ENCODE assay signal across 8 mouse cellular contexts in the genomic region with DNA sequence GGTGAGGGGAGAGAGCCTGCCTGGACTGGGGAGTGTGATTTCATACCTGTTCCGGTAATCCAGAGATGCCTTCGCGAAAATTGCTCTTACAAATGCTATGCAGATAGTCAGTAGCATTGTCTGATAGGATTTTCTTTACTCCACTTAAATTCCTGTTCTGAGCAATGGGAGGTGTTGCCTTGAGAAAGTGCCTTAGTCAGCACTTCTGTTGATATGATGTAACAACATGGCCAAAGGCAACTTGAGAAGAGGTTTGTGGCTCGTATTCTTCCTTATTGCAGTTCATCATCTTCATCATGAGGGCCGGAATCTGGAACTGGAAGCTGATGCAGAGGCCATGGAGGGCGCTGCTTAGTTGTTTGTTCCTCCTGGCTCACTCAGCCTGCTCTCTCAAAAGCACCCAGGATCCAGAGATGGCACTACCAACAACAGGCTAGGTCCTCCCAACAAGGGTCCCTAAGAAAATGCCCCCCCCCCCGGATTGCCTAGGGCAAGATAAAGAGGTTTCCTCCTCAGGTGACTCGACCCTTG. TPM values are rescaled to one million over a fixed set of nuclear protein-coding genes. Genes with fewer than 3 reads are reported as not detected.
DNase-seq lines count a peak whose midpoint lies in the region; ATAC-seq lines count a peak whose summit lies in the region.

No protein-coding gene starts in this region.

- WGBS in kidney, embryonic 16.5 days, result 60% methylated on average over 8 of the region's 8 CpGs
- 78% methylated on average over 8 of the region's 8 CpGs for WGBS in embryonic facial prominence, embryonic 10.5 days
- WGBS in intestine, embryonic 15.5 days, result 66% methylated on average over 8 of the region's 8 CpGs

- H3K4me1 ChIP-seq in kidney, embryonic 16.5 days (ENCODE audit: insufficient read depth, low read length), result peaks cover 39% of the 10 kb centered on the region
- peaks cover 21% of the 10 kb centered on the region for H3K4me1 ChIP-seq in embryonic facial prominence, embryonic 10.5 days
- H3K4me1 ChIP-seq in intestine, embryonic 15.5 days (replicated peaks), result peaks cover 13% of the 10 kb centered on the region

- peak overlapping the region; percentile 3; the same call in 1 of the 2 replicates for H3K9ac ChIP-seq in kidney, embryonic 16.5 days (replicated peaks; ENCODE audit: low read length)
- 0 out of 2 replicates have a peak overlapping the region, but pooled peaks have one; percentile 10 for H3K9ac ChIP-seq in intestine, embryonic 15.5 days

- peak overlapping the region; percentile 32 for H3K4me3 ChIP-seq in kidney, embryonic 16.5 days (ENCODE audit: low read length)
- H3K4me3 ChIP-seq in embryonic facial prominence, embryonic 10.5 days, result peak overlapping the region; percentile 94
- peak overlapping the region; percentile 92 for H3K4me3 ChIP-seq in intestine, embryonic 15.5 days (replicated peaks)

- no peak for ATAC-seq in kidney, embryonic 16.5 days (ENCODE audit: low FRiP score, low TSS enrichment)
- no peak for ATAC-seq in intestine, embryonic 15.5 days
- ATAC-seq in monocyte, adult 5-6 weeks (replicated peaks; ENCODE audit: insufficient number of reproducible peaks, low FRiP score, low TSS enrichment, poor library complexity, severe bottlenecking), result 0 out of 2 replicates have a peak, but pooled peaks have one; percentile 28

- H3K27me3 ChIP-seq in kidney, embryonic 16.5 days (ENCODE audit: insufficient read depth, low read length), result no peaks in the 10 kb centered on the region
- H3K27me3 ChIP-seq in embryonic facial prominence, embryonic 10.5 days (replicated peaks; ENCODE audit: low read depth, poor library complexity, severe bottlenecking), result no peaks in the 10 kb centered on the region
- H3K27me3 ChIP-seq in intestine, embryonic 15.5 days (replicated peaks), result no peaks in the 10 kb centered on the region

- H3K27ac ChIP-seq in kidney, embryonic 16.5 days (ENCODE audit: low read length), result 0 out of 2 replicates have a peak overlapping the region, but pooled peaks have one; percentile 1
- H3K27ac ChIP-seq in embryonic facial prominence, embryonic 10.5 days (replicated peaks), result no peak overlapping the region
- H3K27ac ChIP-seq in intestine, embryonic 15.5 days, result 0 out of 2 replicates have a peak overlapping the region, but pooled peaks have one; percentile 27

- no peak for DNase-seq in kidney, postnatal 10 days
- no peak for DNase-seq in embryonic facial prominence, embryonic 10.5 days (ENCODE audit: low spot score)
- no peak for DNase-seq in layer of hippocampus, adult 11-12 months (ENCODE audit: low spot score)
- DNase-seq in spleen, adult 12 weeks (ENCODE audit: low spot score), result no peak
- no peak for DNase-seq in adrenal gland, postnatal 36 days

- H3K4me2 ChIP-seq in kidney, embryonic 16.5 days (replicated peaks; ENCODE audit: low read depth, low read length), result peak overlapping the region; percentile 74
- peak overlapping the region; percentile 67 for H3K4me2 ChIP-seq in intestine, embryonic 15.5 days (replicated peaks)

- peaks cover 3% of the 10 kb centered on the region; the same call in 1 of the 2 replicates for H3K9me3 ChIP-seq in kidney, embryonic 16.5 days (ENCODE audit: low read length)
- peaks cover 6% of the 10 kb centered on the region; the same call in 1 of the 2 replicates for H3K9me3 ChIP-seq in embryonic facial prominence, embryonic 10.5 days
- H3K9me3 ChIP-seq in intestine, embryonic 15.5 days, result no peaks in the 10 kb centered on the region

- H3K36me3 ChIP-seq in kidney, embryonic 16.5 days (ENCODE audit: insufficient read depth, low read length), result peaks cover 21% of the 10 kb centered on the region; the same call in 1 of the 2 replicates
- H3K36me3 ChIP-seq in embryonic facial prominence, embryonic 10.5 days (replicated peaks), result peaks cover 43% of the 10 kb centered on the region
- H3K36me3 ChIP-seq in intestine, embryonic 15.5 days, result no peaks in the 10 kb centered on the region; the same call in 1 of the 2 replicates

RNA-seq across cellular contexts. Expression of a gene that starts 2.3 kb away (rescaled TPM):
- 46.6 TPM in 2 replicates for polyA plus RNA-seq in kidney, embryonic 16.5 days (2015; fragmentation: Nextera tagmentation; extraction: Ambion mirVana)
- 61.4 and 67.4 TPM in 2 replicates for polyA plus RNA-seq in embryonic facial prominence, embryonic 10.5 days (2016; fragmentation: Nextera tagmentation; extraction: Ambion mirVana)
- polyA plus RNA-seq in intestine, embryonic 15.5 days (2015; fragmentation: Nextera tagmentation; extraction: Ambion mirVana), result 32.5 and 35.1 TPM in 2 replicates
- total RNA-seq in monocyte, adult 5-6 weeks (2017), result 81.9 to 108 TPM (median 105 TPM) in 3 replicates
- total RNA-seq in adrenal gland, postnatal 36 days (2021), result 10 to 100 TPM; 67.6 to 72.7 TPM

RNA-seq across cellular contexts. Expression of a gene that starts 12.1 kb away (rescaled TPM):
- polyA plus RNA-seq in kidney, embryonic 16.5 days (2015; fragmentation: Nextera tagmentation; extraction: Ambion mirVana), result 37.8 and 38.4 TPM in 2 replicates
- 54.6 and 58.7 TPM in 2 replicates for polyA plus RNA-seq in embryonic facial prominence, embryonic 10.5 days (2016; fragmentation: Nextera tagmentation; extraction: Ambion mirVana)
- 26.6 and 32.5 TPM in 2 replicates for polyA plus RNA-seq in intestine, embryonic 15.5 days (2015; fragmentation: Nextera tagmentation; extraction: Ambion mirVana)
- total RNA-seq in monocyte, adult 5-6 weeks (2017), result 51.0 to 80.4 TPM (median 75.8 TPM) in 3 replicates
- 10 to 100 TPM; 40.9 to 50.1 TPM for total RNA-seq in adrenal gland, postnatal 36 days (2021)

Comparison
In these comparisons a context has a peak if more than half of its experiments do, and no peak if none do; other contexts are left out.
1. H3K4me3 ChIP-seq: peak in every context shown above with its lines; median percentile 94 in embryonic facial prominence, embryonic 10.5 days; 92 in intestine, embryonic 15.5 days; 32 in kidney, embryonic 16.5 days.